Mouse (Mus musculus) forebrain, embryonic 10.5 days (tissue): Measurements from ENCODE around the gene Slc24a2. TPM values are rescaled to one million over a fixed set of nuclear protein-coding genes. Genes with fewer than 3 reads are reported as not detected.

ENCODE experiments used
- DNase-seq: peaks from one replicate; pipeline ENCODE4 v3.0.0-alpha.2; 2017; ENCODE audit warnings: low spot score; ENCODE audit errors: extremely low spot score
- H3K27ac ChIP-seq: fragments of 300-500 bp; sonication (generic); 2 replicates; pipeline ENCODE4 v1.5.1; 2016; ENCODE audit warnings: mild to moderate bottlenecking
- H3K27me3 ChIP-seq: fragments of 300-500 bp; sonication (generic); 2 replicates; pipeline ENCODE4 v1.6.1; 2016; ENCODE audit warnings: mild to moderate bottlenecking; ENCODE audit not compliant: poor library complexity, severe bottlenecking
- H3K36me3 ChIP-seq: fragments of 300-500 bp; sonication (generic); replicated peaks from 2 replicates; pipeline ENCODE4 v1.6.1; 2016; ENCODE audit warnings: mild to moderate bottlenecking, moderate library complexity
- H3K4me1 ChIP-seq: fragments of 300-500 bp; sonication (generic); 2 replicates; pipeline ENCODE4 v1.6.1; 2016
- H3K4me3 ChIP-seq: fragments of 300-500 bp; sonication (generic); 2 replicates; pipeline ENCODE4 v1.5.1; 2016; ENCODE audit warnings: mild to moderate bottlenecking, moderate library complexity
- H3K9me3 ChIP-seq: fragments of 300-500 bp; sonication (generic); 2 replicates; pipeline ENCODE4 v1.6.1; 2016; ENCODE audit warnings: mild to moderate bottlenecking, moderate library complexity
- WGBS: fragments of 180-500 bp; shearing (Covaris S2); methylation state at CpG from one replicate; pipeline ENCODE4 v1.1.7; 2016; 5-methylcytosine and 5-hydroxymethylcytosine counted together
- polyA plus RNA-seq: library from polyadenylated mRNA; unstranded; fragments of >200 nt; fragmentation: Nextera tagmentation; extraction: Ambion mirVana; gene quantifications from 2 replicates; pipeline ENCODE4 v1.2.1, GENCODE M21; 2016

Slc24a2 gene
- 0.06 and 0.53 TPM in 2 replicates for polyA plus RNA-seq

DNA sequence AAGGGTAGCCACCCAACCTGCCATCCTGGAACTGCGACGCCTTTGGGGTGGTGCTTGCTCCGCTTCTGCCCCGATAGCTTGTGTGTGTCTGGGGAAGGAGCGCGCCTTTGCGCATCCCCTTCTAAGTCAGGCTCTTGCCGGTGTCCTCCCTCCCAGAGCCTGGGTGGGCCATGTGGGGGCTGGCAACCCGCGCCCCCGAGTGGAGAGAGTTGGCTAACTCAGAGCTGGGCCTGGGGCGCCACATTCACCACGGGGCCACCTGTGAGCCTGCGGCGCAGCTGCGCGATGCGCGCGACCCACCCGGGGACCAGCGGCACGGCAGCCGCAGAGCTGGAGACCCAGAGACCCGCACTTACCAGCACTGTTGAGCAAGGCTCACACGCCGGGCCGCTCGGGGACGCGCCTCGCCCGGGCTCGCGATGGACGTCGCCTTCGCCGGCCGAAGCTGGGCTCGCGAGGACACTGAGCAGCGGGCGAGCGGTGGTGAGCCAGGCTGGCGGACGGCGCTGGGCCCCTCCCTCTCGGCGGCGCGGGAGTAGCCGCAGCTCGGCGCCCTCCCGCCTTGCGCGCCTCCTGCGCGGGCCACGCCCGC, at the start of gene Slc24a2:
Gene Slc24a2, minus strand, starts transcription at position 518 of the 592 bp plus-strand sequence.
- under 1% methylated on average over 60 of the region's 62 CpGs for WGBS
- Histone ChIP-seq H3K27me3 (peaks cover 46% of the 10 kb centered on the region), H3K9me3 (no peaks in the 10 kb centered on the region), H3K4me1 (peaks cover 16% of the 10 kb centered on the region), H3K27ac (peak within 1 kb of the TSS; percentile 81), H3K4me3 (peak within 1 kb of the TSS; percentile 75), H3K36me3 (no peaks in the 10 kb centered on the region)
- DNase-seq, result peak; percentile 70

GRCm38 (mm10) chr4:87274825-87275224, 44.5 kb upstream of the Slc24a2 start:
- Histone ChIP-seq H3K4me3 (no peak overlapping the region), H3K4me1 (no peaks in the 10 kb centered on the region), H3K9me3 (0 out of 2 replicates have a peak, but pooled peaks cover under 1% of the 10 kb centered on the region), H3K27ac (no peak overlapping the region), H3K36me3 (no peaks in the 10 kb centered on the region), H3K27me3 (no peaks in the 10 kb centered on the region)
- WGBS, result 43% methylated on average over 1 of the region's 1 CpGs
- DNase-seq, result no peak

GRCm38 (mm10) chr4:87274276-87274675, 44.0 kb upstream of the Slc24a2 start:
- H3K27me3 ChIP-seq, result no peaks in the 10 kb centered on the region
- H3K36me3 ChIP-seq, result no peaks in the 10 kb centered on the region
- H3K4me3 ChIP-seq, result no peak overlapping the region
- 0 out of 2 replicates have a peak, but pooled peaks cover 5% of the 10 kb centered on the region for H3K9me3 ChIP-seq
- H3K4me1 ChIP-seq, result no peaks in the 10 kb centered on the region
- no peak for DNase-seq
- no peak overlapping the region for H3K27ac ChIP-seq
- 88% methylated on average over 2 of the region's 2 CpGs for WGBS

DNA sequence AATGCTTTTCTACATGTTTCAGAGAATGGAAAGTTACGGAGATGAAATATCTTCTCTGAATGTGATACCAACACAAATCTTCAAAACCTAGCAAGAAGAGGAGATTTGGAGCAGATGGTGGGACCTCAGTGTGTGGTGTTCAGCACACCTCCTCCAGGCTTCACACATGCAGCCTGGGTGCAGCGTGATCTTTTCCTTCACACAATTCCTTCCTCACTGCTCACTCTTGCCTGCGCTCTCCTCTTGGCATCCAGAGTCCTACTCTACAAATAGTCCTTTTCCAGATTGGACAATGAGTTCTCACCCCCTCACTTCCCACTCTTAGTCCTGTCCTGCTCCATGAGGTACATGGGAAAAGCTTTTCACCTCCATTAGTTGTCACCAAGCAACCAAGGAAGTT, 43.2 kb upstream of the Slc24a2 start:
- H3K4me1 ChIP-seq, result no peaks in the 10 kb centered on the region
- H3K36me3 ChIP-seq, result no peaks in the 10 kb centered on the region
- DNase-seq, result no peak
- 0 out of 2 replicates have a peak, but pooled peaks cover 5% of the 10 kb centered on the region for H3K9me3 ChIP-seq
- no peak overlapping the region for H3K4me3 ChIP-seq
- H3K27ac ChIP-seq, result no peak overlapping the region
- 98% methylated on average over 3 of the region's 3 CpGs for WGBS
- H3K27me3 ChIP-seq, result no peaks in the 10 kb centered on the region

- Histone ChIP-seq H3K9me3 (no peaks in the 10 kb centered on the region), H3K4me3 (peak overlapping the region; percentile 75), H3K36me3 (no peaks in the 10 kb centered on the region), H3K27ac (peak overlapping the region; percentile 81), H3K27me3 (peaks cover 46% of the 10 kb centered on the region), H3K4me1 (peaks cover 16% of the 10 kb centered on the region)
- peak; percentile 24 for DNase-seq
- 17% methylated on average over 14 of the region's 14 CpGs for WGBS
Observed at GRCm38 (mm10) chr4:87229224-87229959, 885 bp downstream of the Slc24a2 start.

- Histone ChIP-seq H3K9me3 (no peaks in the 10 kb centered on the region), H3K4me3 (no peak overlapping the region), H3K27me3 (no peaks in the 10 kb centered on the region), H3K4me1 (no peaks in the 10 kb centered on the region), H3K27ac (no peak overlapping the region), H3K36me3 (no peaks in the 10 kb centered on the region)
- WGBS, result 62% methylated on average over 2 of the region's 2 CpGs
- no peak for DNase-seq
Observed at GRCm38 (mm10) chr4:87221586-87221985, 8.7 kb downstream of the Slc24a2 start.

DNA sequence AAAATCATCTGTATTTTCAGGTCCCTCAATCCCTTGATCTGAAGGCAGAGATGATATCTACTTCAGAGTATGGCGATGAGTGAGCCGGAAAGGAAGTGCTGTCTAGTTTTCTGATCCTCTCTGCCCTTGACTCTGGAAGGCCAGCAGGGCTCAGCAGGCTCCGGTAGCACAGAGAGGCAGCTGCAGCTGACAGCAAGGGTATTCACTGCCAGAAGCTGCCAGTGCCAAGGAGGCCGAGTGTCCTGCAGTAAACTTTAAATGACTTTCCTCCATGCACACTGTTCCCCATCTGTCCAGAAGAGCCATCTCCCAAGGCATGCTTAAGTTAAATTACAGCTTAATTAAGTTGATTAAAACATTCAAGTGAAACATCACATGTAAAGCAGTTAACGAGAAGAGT, 12.1 kb downstream of the Slc24a2 start:
- Histone ChIP-seq H3K27ac (no peak overlapping the region), H3K4me3 (no peak overlapping the region), H3K9me3 (no peaks in the 10 kb centered on the region), H3K36me3 (no peaks in the 10 kb centered on the region), H3K4me1 (no peaks in the 10 kb centered on the region), H3K27me3 (no peaks in the 10 kb centered on the region)
- 82% methylated on average over 5 of the region's 5 CpGs for WGBS
- no peak for DNase-seq

DNA sequence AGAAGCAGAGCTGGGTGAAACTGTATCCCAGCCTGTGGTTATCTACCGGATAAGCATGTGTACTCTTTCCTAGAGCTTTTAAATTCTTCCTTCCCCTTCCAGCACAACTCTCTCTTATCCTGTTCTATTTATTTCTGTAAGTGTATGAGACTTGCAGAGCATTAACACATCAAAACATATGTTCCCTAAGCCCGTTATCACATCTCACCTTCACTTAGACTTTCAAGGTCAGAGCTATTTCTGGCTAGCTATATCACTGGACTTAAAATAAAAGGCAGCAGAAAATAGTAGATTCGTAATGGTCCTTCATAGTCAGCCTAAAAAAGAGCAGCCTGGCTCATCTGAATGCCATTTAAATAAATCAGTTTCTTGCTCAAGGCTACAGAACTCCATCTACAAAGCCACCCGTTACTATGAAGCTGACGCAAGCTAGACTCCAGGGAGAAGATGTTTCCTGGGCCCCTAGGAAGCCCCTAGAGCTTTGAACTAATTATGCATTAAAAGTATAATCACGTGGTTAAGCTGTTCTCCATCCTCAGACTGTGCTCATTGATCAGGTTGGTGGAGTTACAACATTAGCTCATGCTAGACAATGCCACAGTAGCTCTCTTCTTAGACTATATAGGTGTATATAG, 18.8 kb downstream of the Slc24a2 start:
- 85% methylated on average over 6 of the region's 6 CpGs for WGBS
- Histone ChIP-seq H3K27ac (no peak overlapping the region), H3K27me3 (no peaks in the 10 kb centered on the region), H3K36me3 (no peaks in the 10 kb centered on the region), H3K4me1 (no peaks in the 10 kb centered on the region), H3K4me3 (no peak overlapping the region), H3K9me3 (no peaks in the 10 kb centered on the region)
- no peak for DNase-seq

DNA sequence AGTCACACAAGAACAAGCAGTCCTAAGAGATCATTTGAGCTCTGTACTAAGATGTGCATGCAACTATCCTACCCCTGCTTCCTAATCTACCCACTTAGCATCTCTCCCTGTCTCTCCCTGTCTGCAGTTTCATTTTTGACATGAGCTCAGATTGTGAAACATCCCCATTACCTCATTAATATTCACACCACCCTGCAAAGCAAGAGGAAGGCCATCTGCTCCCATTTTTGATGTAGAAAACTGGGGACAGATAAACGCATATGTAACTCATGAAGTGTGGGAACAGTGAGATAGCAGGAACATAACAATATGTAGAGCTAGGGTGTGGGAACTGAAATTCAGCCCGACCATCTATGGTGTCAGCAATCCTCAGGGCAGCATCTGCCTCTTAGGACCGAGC, 19.7 kb downstream of the Slc24a2 start:
- DNase-seq, result no peak
- H3K36me3 ChIP-seq, result no peaks in the 10 kb centered on the region
- no peak overlapping the region for H3K4me3 ChIP-seq
- H3K9me3 ChIP-seq, result no peaks in the 10 kb centered on the region
- H3K27me3 ChIP-seq, result no peaks in the 10 kb centered on the region
- WGBS, result 83% methylated on average over 3 of the region's 3 CpGs
- H3K27ac ChIP-seq, result no peak overlapping the region
- no peaks in the 10 kb centered on the region for H3K4me1 ChIP-seq

DNA sequence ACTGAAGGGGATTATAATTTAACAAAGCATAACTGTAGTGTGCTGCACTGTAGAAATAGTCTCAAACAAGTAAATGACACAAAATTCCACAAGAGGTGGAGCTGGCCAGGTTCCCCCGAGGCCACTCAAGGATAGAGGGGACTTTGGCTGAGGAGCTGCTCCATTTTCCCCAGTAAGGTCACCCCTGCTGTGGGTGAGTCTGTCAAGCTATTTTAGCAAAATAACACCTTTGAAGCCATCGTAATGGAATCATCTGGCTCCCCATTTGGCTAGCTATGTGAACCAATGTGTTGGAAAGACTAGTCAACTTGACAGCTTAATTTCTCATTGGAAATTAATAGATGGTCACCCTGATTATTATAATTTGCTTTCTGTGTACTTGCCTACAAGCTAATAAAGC, 28.2 kb downstream of the Slc24a2 start:
- no peaks in the 10 kb centered on the region for H3K4me1 ChIP-seq
- 89% methylated on average over 2 of the region's 2 CpGs for WGBS
- no peaks in the 10 kb centered on the region for H3K9me3 ChIP-seq
- H3K4me3 ChIP-seq, result no peak overlapping the region
- DNase-seq, result no peak
- H3K27me3 ChIP-seq, result no peaks in the 10 kb centered on the region
- H3K27ac ChIP-seq, result no peak overlapping the region
- no peaks in the 10 kb centered on the region for H3K36me3 ChIP-seq

GRCm38 (mm10) chr4:87201229-87201628, 29.0 kb downstream of the Slc24a2 start:
- Histone ChIP-seq H3K27ac (no peak overlapping the region), H3K9me3 (no peaks in the 10 kb centered on the region), H3K4me3 (no peak overlapping the region), H3K4me1 (no peaks in the 10 kb centered on the region), H3K36me3 (no peaks in the 10 kb centered on the region), H3K27me3 (no peaks in the 10 kb centered on the region)
- no peak for DNase-seq
- 90% methylated on average over 3 of the region's 3 CpGs for WGBS

DNA sequence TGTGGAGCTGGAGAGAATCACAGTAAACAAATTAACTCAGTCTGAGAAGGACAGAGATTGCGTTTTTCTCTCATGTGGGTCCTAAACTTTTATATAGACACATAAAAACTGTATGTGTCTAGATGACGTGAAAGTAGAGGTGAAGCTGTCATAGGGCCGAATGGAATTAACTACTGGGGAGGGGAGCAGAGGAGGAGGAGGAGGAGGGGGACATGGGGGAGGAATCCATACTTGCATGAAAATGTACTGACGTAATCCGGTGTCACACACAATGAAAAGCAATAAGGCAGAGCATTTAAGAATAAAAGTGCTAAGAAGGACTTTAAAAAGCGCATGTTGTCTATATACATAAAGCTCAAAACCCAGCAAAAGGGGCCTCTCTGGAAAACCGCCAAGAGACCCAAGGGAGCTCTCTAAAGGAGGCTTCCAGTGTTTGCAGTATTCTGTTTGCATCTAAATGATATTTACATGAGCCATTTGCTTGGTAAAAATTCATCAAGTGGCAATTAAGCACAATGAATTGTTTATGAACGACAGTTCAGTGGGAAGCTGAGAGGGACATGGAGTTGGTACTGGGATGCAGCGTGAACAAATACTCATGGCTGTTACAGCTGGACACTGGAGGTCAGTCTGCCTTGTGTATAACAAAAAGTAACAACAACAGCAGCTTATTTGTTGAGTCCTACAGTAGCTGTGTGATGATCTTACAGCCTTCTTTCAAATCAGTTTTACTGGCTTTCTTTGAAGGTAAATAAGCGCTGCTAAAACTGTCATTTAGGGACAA, 45.9 kb downstream of the Slc24a2 start:
- 87% methylated on average over 10 of the region's 10 CpGs for WGBS
- no peak for DNase-seq

More for the DNA sequence above, 45.9 kb downstream of the Slc24a2 start:
- no peaks in the 10 kb centered on the region for H3K27me3 ChIP-seq
- no peaks in the 10 kb centered on the region for H3K4me1 ChIP-seq
- no peak overlapping the region for H3K4me3 ChIP-seq
- no peak overlapping the region for H3K27ac ChIP-seq
- no peaks in the 10 kb centered on the region for H3K36me3 ChIP-seq
- H3K9me3 ChIP-seq, result no peaks in the 10 kb centered on the region
